Mouse (Mus musculus): ENCODE data around the gene Eci3. TPM values are rescaled to one million over a fixed set of nuclear protein-coding genes. Genes with fewer than 3 reads are reported as not detected.
"Not testable (repeated sequence)": the region's sequence is repeated elsewhere in the genome, so short reads cannot be mapped to it uniquely, and the experiment has no call there.

The Eci3 gene
- 0.34 and 0.85 TPM in 2 replicates for polyA plus RNA-seq (2016; fragmentation: Nextera tagmentation; extraction: Ambion mirVana)

DNA sequence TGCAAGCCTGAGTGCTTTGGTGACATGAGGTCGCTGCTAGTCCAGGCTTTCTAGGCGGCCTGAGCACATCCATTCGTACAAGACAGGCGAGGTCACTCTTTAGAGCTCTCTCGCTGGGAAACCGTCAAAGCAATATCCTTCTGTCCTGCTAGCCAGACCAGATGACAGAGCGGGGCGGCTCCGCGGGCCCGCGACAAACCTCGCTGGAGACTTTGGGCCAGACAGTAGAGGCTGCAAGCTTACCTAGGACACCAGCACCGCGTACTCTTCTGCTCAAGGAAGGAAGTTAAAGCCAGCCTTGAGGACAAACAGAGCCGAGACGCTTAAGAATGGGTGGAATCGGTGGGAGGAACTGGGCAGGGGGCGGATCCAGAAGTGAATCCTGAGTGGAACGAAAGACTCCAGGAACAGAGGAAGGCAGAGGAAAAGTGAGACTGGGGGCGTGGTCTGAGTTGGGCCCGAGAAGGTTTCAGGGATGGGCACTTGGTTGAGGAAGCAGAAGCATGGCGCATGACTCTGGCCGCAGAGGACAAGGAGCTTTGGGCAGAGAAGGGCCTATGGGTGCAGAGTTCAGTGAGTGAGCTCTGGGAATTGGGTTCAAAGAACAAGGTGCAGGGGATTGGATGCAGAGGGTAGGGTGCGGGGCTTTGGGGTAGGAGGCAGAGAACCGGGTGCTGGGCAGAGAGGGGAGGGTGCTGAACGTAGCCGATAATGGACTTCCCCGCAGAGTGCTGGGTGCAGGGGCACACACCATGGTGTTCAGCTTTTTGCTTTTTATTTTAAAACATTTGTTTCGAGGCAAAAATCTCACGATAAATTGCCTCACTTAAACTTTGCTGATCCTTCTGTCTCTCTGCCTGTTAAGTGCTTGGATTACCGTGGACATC is at the start of gene Eci3:
Eci3 (minus strand) TSS at position 300 of the 887 bp plus-strand sequence.
- peak; percentile 63 for DNase-seq (ENCODE audit: low spot score)
- H3K36me3 ChIP-seq (replicated peaks) = no peaks in the 10 kb centered on the region
- H3K9me3 ChIP-seq = no peaks in the 10 kb centered on the region
- 3% methylated on average over 32 of the region's 32 CpGs for WGBS
- H3K4me3 ChIP-seq = peak within 1 kb of the TSS; percentile 65
- H3K27me3 ChIP-seq (replicated peaks; ENCODE audit: low read depth, poor library complexity, severe bottlenecking) = peaks cover 42% of the 10 kb centered on the region
- peaks cover 15% of the 10 kb centered on the region for H3K4me1 ChIP-seq
- H3K27ac ChIP-seq (replicated peaks) = no peak within 1 kb of the TSS

DNA sequence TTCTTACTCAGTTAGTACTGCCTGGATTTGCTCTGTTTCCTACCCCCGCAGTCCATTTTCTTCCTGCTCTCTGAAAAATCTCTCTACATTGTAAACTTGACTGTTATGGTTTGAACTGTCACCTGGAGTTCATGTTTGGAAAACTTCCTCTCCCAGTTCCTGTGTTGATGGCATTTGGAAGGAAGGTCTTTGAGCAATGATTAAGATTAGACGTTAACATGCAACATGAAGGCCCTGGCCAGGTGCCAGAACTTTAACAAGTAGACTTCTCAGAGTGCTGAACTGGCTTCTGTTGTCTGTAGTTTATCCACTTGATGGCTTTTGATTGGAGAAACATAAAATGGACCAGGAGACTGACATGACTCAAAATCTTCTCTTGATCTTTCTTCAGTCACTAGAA is 32.3 kb upstream of the Eci3 start:
- no peaks in the 10 kb centered on the region for H3K36me3 ChIP-seq (replicated peaks)
- WGBS = 89% methylated on average over 2 of the region's 2 CpGs
- H3K4me1 ChIP-seq = peaks cover 15% of the 10 kb centered on the region
- H3K27ac ChIP-seq (replicated peaks) = no peak overlapping the region
- no peak for DNase-seq (ENCODE audit: low spot score)
- H3K4me3 ChIP-seq = no peak overlapping the region
- no peaks in the 10 kb centered on the region for H3K27me3 ChIP-seq (replicated peaks; ENCODE audit: low read depth, poor library complexity, severe bottlenecking)
- H3K9me3 ChIP-seq = no peaks in the 10 kb centered on the region

DNA sequence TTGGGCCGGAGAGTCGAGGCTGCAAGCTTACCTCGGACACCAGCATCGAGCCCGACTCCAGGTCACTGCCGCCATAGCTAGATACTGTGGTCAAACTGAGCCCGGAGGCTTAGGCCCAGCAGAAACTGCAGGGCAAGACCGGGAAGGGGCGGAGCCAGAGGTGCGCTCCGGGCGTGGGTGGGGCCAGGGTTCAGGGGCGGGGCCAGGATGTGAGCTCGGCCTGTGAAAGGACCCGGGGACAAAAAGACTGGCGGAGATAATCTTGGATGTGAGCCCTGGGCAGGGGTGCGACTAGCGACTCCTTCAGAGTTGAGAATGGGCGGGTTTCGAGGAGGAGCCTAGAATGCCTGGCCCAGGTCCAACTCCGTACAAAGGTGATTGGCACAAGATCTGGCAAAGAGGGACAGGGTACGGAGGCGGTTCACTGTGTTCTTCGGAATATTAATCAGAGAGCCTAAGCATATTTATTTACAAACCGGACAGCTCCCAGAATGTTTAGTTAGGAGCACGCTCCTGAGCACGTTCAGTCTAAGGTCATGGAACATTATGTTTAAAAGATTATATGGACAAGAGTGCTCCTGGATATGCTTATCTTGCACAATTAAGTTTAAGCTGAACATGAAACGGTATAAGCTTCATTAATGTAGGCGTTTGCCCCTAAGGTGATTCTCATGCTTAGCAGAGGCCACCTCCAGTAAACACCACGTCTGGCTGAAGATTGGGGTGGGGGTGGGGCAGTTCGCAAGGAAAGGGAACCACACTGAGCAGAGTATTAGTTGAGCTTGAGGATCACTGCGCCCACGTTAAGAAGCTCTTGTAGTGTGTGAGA is 30.6 kb upstream of the Eci3 start:
- Histone ChIP-seq H3K36me3 (replicated peaks) (peaks cover 14% of the 10 kb centered on the region), H3K4me3 (peak overlapping the region; percentile 73)
- 1% methylated on average over 33 of the region's 33 CpGs for WGBS

DNA sequence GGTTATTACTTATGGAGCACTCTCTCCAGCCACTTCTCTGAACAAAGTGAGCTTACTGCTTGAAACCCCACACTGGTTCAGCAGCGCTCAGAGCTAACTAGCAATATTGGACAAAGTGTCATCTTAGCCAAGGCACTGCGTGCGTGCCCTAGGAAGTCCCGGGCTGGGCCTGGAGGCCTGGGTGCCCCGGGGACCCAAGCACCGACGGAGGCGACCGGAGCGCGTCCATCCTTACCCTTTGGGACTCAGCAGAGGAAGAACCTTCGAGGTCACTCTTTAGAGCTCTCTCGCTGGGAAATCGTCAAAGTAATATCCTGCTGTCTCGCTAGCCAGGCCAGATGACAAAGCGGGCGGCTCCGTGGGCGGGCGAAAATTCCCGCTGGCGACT is 30.0 kb upstream of the Eci3 start:
- Histone ChIP-seq H3K27me3 (replicated peaks; ENCODE audit: low read depth, poor library complexity, severe bottlenecking) (no peaks in the 10 kb centered on the region), H3K36me3 (replicated peaks) (peaks cover 20% of the 10 kb centered on the region), H3K9me3 (no peaks in the 10 kb centered on the region), H3K4me3 (peak overlapping the region; percentile 73), H3K27ac (replicated peaks) (peak overlapping the region; percentile 94), H3K4me1 (peaks cover 15% of the 10 kb centered on the region)
- no peak for DNase-seq (ENCODE audit: low spot score)
- WGBS = 3% methylated on average over 22 of the region's 22 CpGs

More for the DNA sequence above, 30.6 kb upstream of the Eci3 start:
- Histone ChIP-seq H3K27ac (replicated peaks) (peak overlapping the region; percentile 94), H3K4me1 (peaks cover 15% of the 10 kb centered on the region), H3K27me3 (replicated peaks; ENCODE audit: low read depth, poor library complexity, severe bottlenecking) (no peaks in the 10 kb centered on the region), H3K9me3 (no peaks in the 10 kb centered on the region)
- DNase-seq (ENCODE audit: low spot score) = peak; percentile 97

DNA sequence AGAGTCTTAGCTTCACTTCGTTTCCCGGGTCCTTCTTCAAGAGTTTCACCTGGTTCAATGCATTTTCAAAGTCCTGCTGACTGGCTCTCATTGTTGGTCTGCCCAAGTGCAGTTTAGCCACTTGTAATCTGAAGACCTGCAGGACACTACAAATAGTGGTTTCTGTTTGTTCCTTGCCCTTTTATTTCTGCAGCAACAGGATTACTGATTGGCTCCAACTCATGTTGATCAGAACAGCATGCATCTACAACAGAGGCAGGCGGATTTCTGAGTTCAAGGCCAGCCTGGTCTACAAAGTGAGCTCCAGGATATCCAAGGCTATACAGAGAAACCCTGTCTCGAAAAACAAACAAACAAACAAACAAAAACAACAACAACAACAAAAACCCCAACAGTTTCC is 29.5 kb upstream of the Eci3 start:
- DNase-seq (ENCODE audit: low spot score) = no peak
- Histone ChIP-seq H3K4me3 (peak overlapping the region; percentile 73), H3K4me1 (peaks cover 15% of the 10 kb centered on the region), H3K9me3 (no peaks in the 10 kb centered on the region), H3K27me3 (replicated peaks; ENCODE audit: low read depth, poor library complexity, severe bottlenecking) (no peaks in the 10 kb centered on the region), H3K36me3 (replicated peaks) (peaks cover 25% of the 10 kb centered on the region), H3K27ac (replicated peaks) (peak overlapping the region; percentile 94)
- WGBS = 82% methylated on average over 4 of the region's 4 CpGs

DNA sequence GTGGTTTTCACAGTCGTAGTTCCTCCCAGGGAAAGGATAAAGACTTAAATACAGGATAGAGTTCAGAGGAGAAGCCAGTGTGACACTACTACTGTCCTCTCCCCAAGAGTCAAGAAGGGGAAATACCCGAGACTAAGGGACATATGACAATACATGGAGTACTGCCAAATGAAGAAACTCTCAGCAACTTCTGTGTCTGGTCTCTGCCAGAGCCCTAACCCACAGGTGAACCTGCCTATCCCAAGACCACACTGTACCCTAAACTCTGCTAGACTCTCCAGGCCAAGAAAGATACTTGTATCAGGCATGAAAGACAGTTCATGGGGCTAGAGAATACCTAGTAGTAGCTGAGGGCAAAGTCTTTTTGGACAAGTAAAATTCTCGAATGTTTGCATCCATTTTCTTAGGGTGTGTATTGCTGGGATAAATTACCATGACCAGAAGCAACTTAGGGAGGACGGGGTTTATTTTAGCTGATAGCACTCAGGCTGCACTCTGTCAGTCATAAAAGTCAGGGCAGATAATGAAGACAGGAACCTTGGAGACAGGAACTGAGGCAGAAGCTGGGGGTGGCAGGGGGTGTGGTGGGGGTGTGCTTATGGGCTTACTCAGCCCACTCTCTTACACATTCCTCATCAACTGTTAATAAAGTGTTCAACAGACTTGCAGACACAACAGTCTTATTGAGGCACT is 28.1 kb upstream of the Eci3 start:
- Histone ChIP-seq H3K27me3 (replicated peaks; ENCODE audit: low read depth, poor library complexity, severe bottlenecking) (no peaks in the 10 kb centered on the region), H3K36me3 (replicated peaks) (peaks cover 38% of the 10 kb centered on the region), H3K9me3 (no peaks in the 10 kb centered on the region), H3K4me1 (peaks cover 15% of the 10 kb centered on the region), H3K27ac (replicated peaks) (no peak overlapping the region), H3K4me3 (no peak overlapping the region)
- 81% methylated on average over 4 of the region's 4 CpGs for WGBS
- DNase-seq (ENCODE audit: low spot score) = no peak

DNA sequence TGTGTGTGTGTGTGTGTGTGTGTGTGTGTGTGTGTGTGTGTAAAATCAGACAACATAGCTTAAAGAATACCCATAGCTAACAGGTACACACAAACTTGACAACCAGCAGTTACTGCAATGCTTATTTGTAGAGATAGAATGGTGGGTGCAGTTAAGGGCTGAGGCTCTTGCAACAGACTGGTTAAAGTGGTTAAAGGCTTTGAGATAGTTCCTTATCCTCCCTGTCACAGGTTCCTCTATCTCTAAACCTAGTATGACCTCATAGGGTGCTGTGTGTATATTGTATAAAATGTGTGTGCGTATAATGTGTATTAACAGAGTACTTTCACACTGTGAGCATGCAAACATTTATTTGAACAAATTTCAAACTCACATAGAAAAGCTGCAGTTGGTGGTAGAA is 19.9 kb upstream of the Eci3 start:
- H3K4me3 ChIP-seq; H3K27me3 ChIP-seq (replicated peaks; ENCODE audit: low read depth, poor library complexity, severe bottlenecking); H3K27ac ChIP-seq (replicated peaks); DNase-seq (ENCODE audit: low spot score); H3K9me3 ChIP-seq; H3K4me1 ChIP-seq: not testable (repeated sequence)
- peaks cover 96% of the 10 kb centered on the region for H3K36me3 ChIP-seq (replicated peaks)
- WGBS = 95% methylated on average over 1 of the region's 1 CpGs

DNA sequence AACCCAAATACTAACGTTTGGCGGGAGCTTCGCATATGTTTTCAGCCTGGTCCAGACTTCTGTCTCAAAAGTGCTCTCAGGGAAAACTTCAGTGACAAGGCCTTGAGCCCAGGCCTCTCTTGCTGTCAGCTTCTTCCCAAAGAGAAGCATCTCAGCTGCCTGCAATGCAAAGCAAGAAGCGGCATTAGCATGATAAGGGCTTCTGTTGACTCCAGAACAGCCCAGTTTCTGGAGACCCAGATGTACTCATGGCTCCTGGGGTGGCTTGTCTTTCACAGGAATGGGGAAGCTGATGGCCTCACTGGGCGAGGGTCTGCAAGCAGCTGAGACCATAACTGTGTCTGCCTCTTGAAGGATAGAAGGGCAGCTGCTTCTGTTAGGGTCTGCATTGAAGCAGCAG is 15.0 kb upstream of the Eci3 start:
- H3K4me1 ChIP-seq; DNase-seq (ENCODE audit: low spot score); H3K4me3 ChIP-seq; H3K27ac ChIP-seq (replicated peaks); H3K9me3 ChIP-seq; H3K27me3 ChIP-seq (replicated peaks; ENCODE audit: low read depth, poor library complexity, severe bottlenecking): not testable (repeated sequence)
- H3K36me3 ChIP-seq (replicated peaks) = peaks cover 72% of the 10 kb centered on the region
- WGBS = 73% methylated on average over 5 of the region's 5 CpGs

DNA sequence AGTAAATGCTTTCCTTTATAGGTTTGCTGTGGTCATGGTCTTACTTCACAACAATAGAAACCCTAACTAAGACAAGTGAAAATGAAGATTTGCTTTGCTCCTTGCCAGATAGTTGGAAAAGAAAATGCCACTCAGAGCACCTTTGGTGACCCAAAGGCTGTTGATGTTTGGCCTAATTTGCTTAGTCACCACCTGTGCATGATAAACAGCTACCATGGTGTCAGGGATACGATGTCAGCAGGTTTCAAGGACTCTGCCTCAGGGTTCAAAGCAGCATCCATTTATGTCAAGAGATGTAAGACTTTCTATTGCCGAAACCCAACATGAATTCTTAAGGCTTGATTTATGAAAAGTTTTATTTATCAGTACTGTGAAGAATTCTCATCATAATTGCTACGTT is 13.8 kb upstream of the Eci3 start:
- H3K4me1 ChIP-seq = no peaks in the 10 kb centered on the region
- WGBS = 93% methylated on average over 3 of the region's 3 CpGs
- no peaks in the 10 kb centered on the region for H3K27me3 ChIP-seq (replicated peaks; ENCODE audit: low read depth, poor library complexity, severe bottlenecking)
- no peak overlapping the region for H3K27ac ChIP-seq (replicated peaks)
- no peak for DNase-seq (ENCODE audit: low spot score)
- peaks cover 62% of the 10 kb centered on the region for H3K36me3 ChIP-seq (replicated peaks)
- H3K4me3 ChIP-seq = no peak overlapping the region
- H3K9me3 ChIP-seq = no peaks in the 10 kb centered on the region

DNA sequence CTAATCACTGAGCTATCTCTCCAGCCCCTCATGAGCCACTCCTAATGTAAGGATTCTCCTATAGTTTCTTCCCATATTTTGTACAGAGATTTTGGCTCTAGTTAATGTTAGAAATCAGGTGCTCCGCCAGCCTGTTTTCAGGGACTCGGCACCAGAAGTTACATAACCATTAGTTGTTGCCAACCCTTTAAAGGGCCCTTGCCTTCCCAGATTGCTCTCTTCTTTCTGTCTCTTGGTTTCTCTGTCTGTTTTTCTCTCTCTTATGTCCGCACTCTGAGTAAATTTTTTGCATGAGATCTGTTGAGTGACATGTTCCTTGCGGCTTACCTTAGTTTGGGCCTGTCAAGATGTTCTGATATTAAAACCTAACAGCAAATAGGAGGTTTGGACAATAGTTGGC is 12.5 kb upstream of the Eci3 start:
- H3K4me1 ChIP-seq = no peaks in the 10 kb centered on the region
- no peaks in the 10 kb centered on the region for H3K27me3 ChIP-seq (replicated peaks; ENCODE audit: low read depth, poor library complexity, severe bottlenecking)
- no peak overlapping the region for H3K27ac ChIP-seq (replicated peaks)
- H3K9me3 ChIP-seq = no peaks in the 10 kb centered on the region
- DNase-seq (ENCODE audit: low spot score) = no peak
- peaks cover 50% of the 10 kb centered on the region for H3K36me3 ChIP-seq (replicated peaks)
- WGBS = 93% methylated on average over 4 of the region's 4 CpGs
- no peak overlapping the region for H3K4me3 ChIP-seq

DNA sequence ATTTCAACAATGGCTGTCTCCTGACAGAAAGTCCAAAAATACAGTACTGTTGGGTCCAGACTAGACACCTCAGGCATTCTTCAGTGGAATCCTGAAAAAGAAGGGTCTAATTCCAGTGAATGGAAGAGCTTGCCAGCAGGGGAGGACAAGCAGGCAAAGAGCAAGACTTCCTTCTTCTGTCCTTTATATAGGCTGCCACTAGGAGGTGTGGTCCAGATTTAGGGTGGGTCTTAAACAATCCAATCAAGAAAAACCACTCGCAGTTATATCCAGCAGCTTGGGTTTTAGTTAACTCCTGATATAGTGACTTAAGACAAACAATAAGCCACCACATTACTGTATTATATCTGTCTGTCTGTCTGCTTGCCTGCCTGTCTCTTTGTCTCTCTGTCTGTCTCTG is 10.2 kb upstream of the Eci3 start:
- Histone ChIP-seq H3K9me3 (no peaks in the 10 kb centered on the region), H3K27ac (replicated peaks) (no peak overlapping the region), H3K4me3 (no peak overlapping the region), H3K36me3 (replicated peaks) (peaks cover 27% of the 10 kb centered on the region), H3K27me3 (replicated peaks; ENCODE audit: low read depth, poor library complexity, severe bottlenecking) (no peaks in the 10 kb centered on the region), H3K4me1 (no peaks in the 10 kb centered on the region)
- 60% methylated on average over 1 of the region's 1 CpGs for WGBS
- DNase-seq (ENCODE audit: low spot score) = no peak

DNA sequence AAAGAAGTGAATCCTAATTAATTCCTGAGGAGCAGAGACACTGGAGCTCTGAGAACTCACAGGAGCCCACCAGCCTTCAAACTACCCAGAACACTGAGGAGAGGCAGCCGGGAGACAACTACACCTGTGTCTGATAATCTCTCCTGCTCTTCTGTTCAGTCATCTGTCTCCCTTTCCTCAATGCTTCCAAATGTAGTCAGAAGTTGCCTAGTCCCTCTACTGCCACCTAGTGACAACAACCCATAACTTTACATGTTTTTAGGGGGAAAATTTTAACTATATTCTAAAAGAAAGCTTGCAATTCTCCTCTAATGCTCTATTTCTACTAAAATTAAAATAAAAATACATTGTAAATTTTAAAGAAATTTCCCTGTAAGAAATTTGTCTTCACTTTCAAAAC is 9.5 kb upstream of the Eci3 start:
- Histone ChIP-seq H3K36me3 (replicated peaks) (peaks cover 21% of the 10 kb centered on the region), H3K27ac (replicated peaks) (no peak overlapping the region), H3K27me3 (replicated peaks; ENCODE audit: low read depth, poor library complexity, severe bottlenecking) (no peaks in the 10 kb centered on the region), H3K9me3 (no peaks in the 10 kb centered on the region), H3K4me1 (no peaks in the 10 kb centered on the region), H3K4me3 (no peak overlapping the region)
- DNase-seq (ENCODE audit: low spot score) = no peak
- WGBS = 23% methylated on average over 1 of the region's 1 CpGs

Measured in embryonic facial prominence, embryonic 10.5 days (tissue).